Mouse (Mus musculus) 3T3-L1 (cell line): Measurements from ENCODE around the gene Gprc5b.

Experiments used
- DNase-seq: peaks from one replicate; pipeline ENCODE4 v3.0.0-alpha.2; 2015; ENCODE audit warnings: low read depth, low spot score

The Gprc5b gene

GRCm38 (mm10) chr7:118995007-118995406, at the start of gene Gprc5b:
TSS of gene Gprc5b (minus strand) at chr7:118995211.
- DNase-seq: peak; percentile 77

- no peak for DNase-seq
Observed at GRCm38 (mm10) chr7:119041502-119041901, 46.5 kb upstream of the Gprc5b start.

GRCm38 (mm10) chr7:119037581-119037980, 42.6 kb upstream of the Gprc5b start:
- no peak for DNase-seq

GRCm38 (mm10) chr7:119034243-119034961, 39.4 kb upstream of the Gprc5b start:
- DNase-seq: no peak

- peak; percentile 39 for DNase-seq
Observed at GRCm38 (mm10) chr7:119023394-119023921, 28.4 kb upstream of the Gprc5b start.

GRCm38 (mm10) chr7:119022238-119023156, 27.5 kb upstream of the Gprc5b start:
- peak; percentile 59 for DNase-seq

- peak; percentile 79 for DNase-seq
Observed at GRCm38 (mm10) chr7:119019537-119019936, 24.5 kb upstream of the Gprc5b start.

- DNase-seq: peak; percentile 37
Observed at GRCm38 (mm10) chr7:119015736-119016135, 20.7 kb upstream of the Gprc5b start.

- DNase-seq: peak; percentile 79
Observed at GRCm38 (mm10) chr7:119010854-119011529, 16.0 kb upstream of the Gprc5b start.

GRCm38 (mm10) chr7:119002501-119002900, 7.5 kb upstream of the Gprc5b start:
- no peak for DNase-seq

GRCm38 (mm10) chr7:119001965-119002364, 7.0 kb upstream of the Gprc5b start:
- no peak for DNase-seq

- DNase-seq: no peak
Observed at GRCm38 (mm10) chr7:118999857-119000256, 4.8 kb upstream of the Gprc5b start.

GRCm38 (mm10) chr7:118996137-118996837, 1.3 kb upstream of the Gprc5b start:
- peak; percentile 90 for DNase-seq

- no peak for DNase-seq
Observed at GRCm38 (mm10) chr7:118995671-118996070, 660 bp upstream of the Gprc5b start.

- peak; percentile 31 for DNase-seq
Observed at GRCm38 (mm10) chr7:118994231-118994842, 674 bp downstream of the Gprc5b start.

- peak; percentile 20 for DNase-seq
Observed at GRCm38 (mm10) chr7:118993597-118994230, 1.3 kb downstream of the Gprc5b start.

GRCm38 (mm10) chr7:118992623-118993405, 2.2 kb downstream of the Gprc5b start:
- peak; percentile 47 for DNase-seq

GRCm38 (mm10) chr7:118992080-118992560, 2.9 kb downstream of the Gprc5b start:
- DNase-seq: no peak

GRCm38 (mm10) chr7:118991341-118991884, 3.6 kb downstream of the Gprc5b start:
- peak; percentile 8 for DNase-seq
